Mouse (Mus musculus) midbrain, embryonic 11.5 days (tissue): ENCODE measurements at regions not wholly inside any gene's neighbourhood (a gene's known extent, or its start where the extent isn't known, plus 50 kb on each side); places are given as distances from the start of the nearest gene placed in this dataset.

Source experiments
- ATAC-seq: fragments of 200-750 bp; cut with Nextera tagmentation; 2 replicates; pipeline ENCODE4 v1.8.0; 2017; ENCODE audit warnings: moderate TSS enrichment, moderate library complexity; ENCODE audit not compliant: low FRiP score
- DNase-seq: peaks from one replicate; pipeline ENCODE4 v3.0.0; 2015; ENCODE audit warnings: low spot score; ENCODE audit errors: missing footprints
- H3K27ac ChIP-seq: fragments of 300-500 bp; sonication (generic); 2 replicates; pipeline ENCODE4 v1.5.1; 2014; ENCODE audit warnings: low read depth, low read length
- H3K27me3 ChIP-seq: fragments of 300-500 bp; sonication (generic); 2 replicates; pipeline ENCODE4 v1.6.1; 2014; ENCODE audit warnings: mild to moderate bottlenecking, low read length, moderate library complexity, mixed read lengths; ENCODE audit not compliant: control insufficient read depth, insufficient read depth
- H3K36me3 ChIP-seq: fragments of 300-500 bp; sonication (generic); 2 replicates; pipeline ENCODE4 v1.6.1; 2014; ENCODE audit warnings: mild to moderate bottlenecking, low read length, moderate library complexity, mixed read lengths; ENCODE audit not compliant: control insufficient read depth, insufficient read depth
- H3K4me1 ChIP-seq: fragments of 300-500 bp; sonication (generic); 2 replicates; pipeline ENCODE4 v1.6.1; 2014; ENCODE audit warnings: low read length; ENCODE audit not compliant: control insufficient read depth, insufficient read depth
- H3K4me2 ChIP-seq: fragments of 300-500 bp; sonication (generic); 2 replicates; pipeline ENCODE4 v1.6.1; 2014; ENCODE audit warnings: mild to moderate bottlenecking, moderate library complexity
- H3K4me3 ChIP-seq: fragments of 300-500 bp; sonication (generic); 2 replicates; pipeline ENCODE4 v1.5.1; 2014; ENCODE audit warnings: low read depth, low read length
- H3K9ac ChIP-seq: fragments of 300-500 bp; sonication (generic); 2 replicates; pipeline ENCODE4 v1.6.1; 2014; ENCODE audit warnings: low read length
- H3K9me3 ChIP-seq: fragments of 300-500 bp; sonication (generic); 2 replicates; pipeline ENCODE4 v1.6.1; 2016; ENCODE audit warnings: low read length; ENCODE audit not compliant: control insufficient read depth
- WGBS: fragments of 180-500 bp; shearing (Covaris S2); extraction: QIAGEN DNeasy Blood & Tissue Kit; methylation state at CpG from one replicate; pipeline ENCODE4 v1.1.7; 2014; 5-methylcytosine and 5-hydroxymethylcytosine counted together

- DNase-seq = no peak
- no peaks in the 10 kb centered on the region for H3K4me1 ChIP-seq
- H3K9ac ChIP-seq = no peak overlapping the region
- no peak overlapping the region for H3K27ac ChIP-seq
- no peaks in the 10 kb centered on the region for H3K9me3 ChIP-seq
- WGBS = 89% methylated on average over 9 of the region's 9 CpGs
- no peak overlapping the region for H3K4me3 ChIP-seq
- H3K4me2 ChIP-seq = no peak overlapping the region
- no peak for ATAC-seq
- no peaks in the 10 kb centered on the region for H3K27me3 ChIP-seq
- H3K36me3 ChIP-seq = no peaks in the 10 kb centered on the region
These were observed 560.0 kb upstream of the Adgrl2 start for GRCm38 (mm10) chr3:149550231-149550951.

GRCm38 (mm10) chr3:149547045-149547444, 556.7 kb upstream of the Adgrl2 start:
- 73% methylated on average over 6 of the region's 6 CpGs for WGBS
- DNase-seq = peak; percentile 82

GRCm38 (mm10) chr3:149546256-149546655, 555.9 kb upstream of the Adgrl2 start:
- WGBS = 87% methylated on average over 10 of the region's 10 CpGs
- H3K4me3 ChIP-seq = no peak overlapping the region
- no peak for DNase-seq
- no peaks in the 10 kb centered on the region for H3K4me1 ChIP-seq
- no peak overlapping the region for H3K9ac ChIP-seq
- ATAC-seq = no peak
- no peaks in the 10 kb centered on the region for H3K9me3 ChIP-seq
- H3K4me2 ChIP-seq = no peak overlapping the region
- no peaks in the 10 kb centered on the region for H3K27me3 ChIP-seq
- H3K27ac ChIP-seq = no peak overlapping the region
- no peaks in the 10 kb centered on the region for H3K36me3 ChIP-seq

More at GRCm38 (mm10) chr3:149547045-149547444, 556.7 kb upstream of the Adgrl2 start:
- H3K27me3 ChIP-seq = no peaks in the 10 kb centered on the region
- H3K27ac ChIP-seq = no peak overlapping the region
- H3K36me3 ChIP-seq = no peaks in the 10 kb centered on the region
- no peak overlapping the region for H3K4me2 ChIP-seq
- H3K4me3 ChIP-seq = no peak overlapping the region
- ATAC-seq = no peak
- no peaks in the 10 kb centered on the region for H3K9me3 ChIP-seq
- no peak overlapping the region for H3K9ac ChIP-seq
- no peaks in the 10 kb centered on the region for H3K4me1 ChIP-seq

GRCm38 (mm10) chr3:149534183-149534582, 543.8 kb upstream of the Adgrl2 start:
- Histone ChIP-seq H3K27me3 (peaks cover 12% of the 10 kb centered on the region), H3K36me3 (no peaks in the 10 kb centered on the region), H3K4me1 (no peaks in the 10 kb centered on the region), H3K27ac (no peak overlapping the region), H3K9ac (no peak overlapping the region), H3K9me3 (no peaks in the 10 kb centered on the region), H3K4me2 (no peak overlapping the region), H3K4me3 (no peak overlapping the region)
- WGBS = 18% methylated on average over 4 of the region's 4 CpGs
- DNase-seq = peak; percentile 84
- ATAC-seq = no peak

GRCm38 (mm10) chr3:149530026-149530607, 539.8 kb upstream of the Adgrl2 start:
- H3K4me3 ChIP-seq = no peak overlapping the region
- 62% methylated on average over 13 of the region's 13 CpGs for WGBS
- H3K27me3 ChIP-seq = peaks cover 21% of the 10 kb centered on the region
- H3K9ac ChIP-seq = no peak overlapping the region
- H3K4me2 ChIP-seq = no peak overlapping the region
- peak; percentile 78 for ATAC-seq
- H3K36me3 ChIP-seq = no peaks in the 10 kb centered on the region
- no peaks in the 10 kb centered on the region for H3K9me3 ChIP-seq
- peak; percentile 82 for DNase-seq
- no peaks in the 10 kb centered on the region for H3K4me1 ChIP-seq
- H3K27ac ChIP-seq = no peak overlapping the region

DNA sequence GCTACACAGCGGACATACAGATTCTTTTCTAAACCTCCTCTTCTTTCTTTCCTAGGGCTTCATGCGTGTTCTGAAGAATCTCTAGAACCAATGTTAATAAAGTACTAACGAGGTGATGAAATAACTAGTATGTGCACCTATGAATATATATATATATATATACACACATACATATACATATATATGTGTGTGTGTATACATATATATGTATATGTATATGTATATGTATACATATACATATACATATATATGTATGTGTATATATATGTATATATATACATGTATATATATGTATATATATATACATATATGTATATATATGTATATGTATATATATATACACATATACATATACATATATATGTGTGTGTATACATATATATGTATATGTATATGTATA, 536.2 kb upstream of the Adgrl2 start:
- Histone ChIP-seq H3K36me3 (no peaks in the 10 kb centered on the region), H3K4me2 (no peak overlapping the region), H3K27me3 (peaks cover 20% of the 10 kb centered on the region), H3K27ac (no peak overlapping the region), H3K4me3 (no peak overlapping the region), H3K9ac (no peak overlapping the region), H3K4me1 (no peaks in the 10 kb centered on the region), H3K9me3 (no peaks in the 10 kb centered on the region)
- ATAC-seq = no peak
- no peak for DNase-seq
- WGBS = 94% methylated on average over 3 of the region's 3 CpGs

DNA sequence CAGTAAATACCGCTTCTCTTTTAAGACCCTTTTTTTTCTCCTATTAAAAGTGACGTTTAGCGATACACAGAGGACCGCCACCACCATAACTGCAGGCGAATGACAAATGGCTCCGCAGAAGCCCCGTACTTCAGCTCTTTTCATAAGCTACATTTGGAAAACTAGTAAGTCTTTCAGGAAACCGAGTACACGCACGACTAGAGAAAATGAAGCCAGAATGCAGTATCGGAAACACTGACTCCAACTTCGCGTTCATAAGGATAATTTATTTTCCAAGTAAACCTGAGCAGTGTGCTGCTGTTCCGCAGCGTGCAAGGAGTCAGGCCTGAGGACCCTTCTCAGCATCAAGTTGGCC, 529.2 kb upstream of the Adgrl2 start:
- Histone ChIP-seq H3K4me3 (peak overlapping the region; percentile 39), H3K9me3 (no peaks in the 10 kb centered on the region), H3K4me1 (peaks cover 25% of the 10 kb centered on the region), H3K27me3 (peaks cover 14% of the 10 kb centered on the region), H3K27ac (no peak overlapping the region), H3K9ac (peak overlapping the region; percentile 43), H3K36me3 (no peaks in the 10 kb centered on the region), H3K4me2 (peak overlapping the region; percentile 72)
- ATAC-seq = peak; percentile 30
- WGBS = 18% methylated on average over 15 of the region's 15 CpGs
- DNase-seq = no peak

GRCm38 (mm10) chr3:149518928-149519574, 528.7 kb upstream of the Adgrl2 start:
- ATAC-seq = peak; percentile 67
- WGBS = 3% methylated on average over 27 of the region's 27 CpGs

DNA sequence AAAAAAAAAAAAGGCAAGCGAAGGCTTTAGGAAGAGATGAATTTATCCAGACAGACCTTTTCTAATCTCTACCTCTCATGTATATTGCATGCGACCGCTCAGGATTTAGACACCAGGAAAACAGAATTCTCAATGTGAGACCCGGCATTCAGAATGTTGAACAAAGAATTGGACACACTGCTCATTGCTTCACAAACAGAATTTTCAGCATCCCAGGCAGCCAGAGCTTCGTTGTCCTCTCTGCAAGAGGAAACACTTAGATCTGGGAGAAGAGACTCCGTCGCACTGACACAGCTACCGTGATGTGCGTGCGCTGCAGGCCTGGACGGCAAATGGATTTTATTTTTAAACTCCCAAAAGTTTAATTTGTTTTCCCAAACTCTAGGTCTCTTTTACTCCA, 527.2 kb upstream of the Adgrl2 start:
- no peaks in the 10 kb centered on the region for H3K36me3 ChIP-seq
- DNase-seq (peak; percentile 93), ATAC-seq (peak; percentile 57)
- H3K27me3 ChIP-seq = peaks cover 6% of the 10 kb centered on the region
- H3K27ac ChIP-seq = peak overlapping the region; percentile 6; the same call in 1 of the 2 replicates
- H3K4me2 ChIP-seq = 0 out of 2 replicates have a peak overlapping the region, but pooled peaks have one; percentile 9
- no peaks in the 10 kb centered on the region for H3K9me3 ChIP-seq
- H3K4me3 ChIP-seq = no peak overlapping the region
- H3K9ac ChIP-seq = no peak overlapping the region
- H3K4me1 ChIP-seq = peaks cover 25% of the 10 kb centered on the region
- 30% methylated on average over 11 of the region's 11 CpGs for WGBS

More at GRCm38 (mm10) chr3:149518928-149519574, 528.7 kb upstream of the Adgrl2 start:
- Histone ChIP-seq H3K4me1 (peaks cover 25% of the 10 kb centered on the region), H3K4me2 (peak overlapping the region; percentile 72), H3K9me3 (no peaks in the 10 kb centered on the region), H3K4me3 (peak overlapping the region; percentile 39), H3K27ac (0 out of 2 replicates have a peak overlapping the region, but pooled peaks have one; percentile 1), H3K9ac (peak overlapping the region; percentile 43), H3K36me3 (no peaks in the 10 kb centered on the region), H3K27me3 (peaks cover 12% of the 10 kb centered on the region)
- peak; percentile 94 for DNase-seq
